Mouse (Mus musculus) adrenal gland (tissue): ENCODE results near the gene Satb2.

Source experiments
- microRNA-seq, 2 experiments: library from miRNA; unstranded; fragments of <30 nt; microRNA quantifications; one replicate each; pipeline ENCODE4; 2019

Satb2 gene

Small RNA genes within 50 kb of the gene (microRNA-seq; reads per million reads assigned to microRNA genes)
- gene Gm23943 = 0 reads per million in 2 experiments
